ENCODE assay signal across 15 mouse cellular contexts in the genomic region with DNA sequence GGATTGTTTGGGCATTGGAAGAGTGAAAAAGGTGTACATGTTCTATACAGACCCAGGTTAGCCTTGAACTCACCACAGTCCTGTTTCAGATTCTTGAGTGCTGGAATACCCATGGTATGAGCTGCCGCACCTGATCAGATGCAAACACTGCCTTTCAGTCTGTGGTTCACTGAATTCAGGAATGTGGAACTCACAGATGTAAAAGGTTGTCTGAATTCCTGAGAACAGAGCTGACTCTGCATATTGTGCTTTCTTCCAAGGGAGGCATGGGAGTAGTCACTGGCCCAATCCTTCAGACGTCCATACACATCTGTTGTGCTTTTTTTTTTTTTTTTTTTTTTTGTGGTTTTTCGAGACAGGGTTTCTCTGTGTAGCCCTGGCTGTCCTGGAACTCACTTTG.
"Had no signal": no experiment of that assay in that cellular context is flagged by ENCODE, and none has a peak within 500 bp of the region (broad histone marks: within the 10 kb centered on the region; RNA-seq: fewer than 3 reads in every experiment).

No protein-coding gene starts in this region.

- ATAC-seq: midbrain, embryonic 13.5 days; midbrain, embryonic 15.5 days had no signal

- H3K27ac ChIP-seq: midbrain, embryonic 10.5 days; midbrain, embryonic 13.5 days; midbrain, embryonic 15.5 days; neural tube, embryonic 13.5 days; stomach, embryonic 15.5 days; stomach, postnatal 0 days had no signal

- DNase-seq: lung, adult 18-20 months; lung, embryonic 14.5 days; lung, postnatal 10 days; lung, postnatal 4 days; right cerebral cortex, postnatal 14 days; thymus, adult 2 months; thymus, postnatal 25 days; thymus, postnatal 4 days had no signal

- H3K36me3 ChIP-seq: midbrain, embryonic 10.5 days; midbrain, embryonic 13.5 days; midbrain, embryonic 15.5 days; neural tube, embryonic 13.5 days; stomach, embryonic 15.5 days had no signal

- H3K4me3 ChIP-seq: midbrain, embryonic 10.5 days; midbrain, embryonic 13.5 days; midbrain, embryonic 15.5 days; myocyte; neural tube, embryonic 13.5 days; stomach, embryonic 15.5 days had no signal

- H3K4me2 ChIP-seq: lung, embryonic 14.5 days; midbrain, embryonic 13.5 days; midbrain, embryonic 15.5 days; neural tube, embryonic 13.5 days; stomach, embryonic 15.5 days had no signal

- H3K9ac ChIP-seq: lung, embryonic 14.5 days; midbrain, embryonic 13.5 days; midbrain, embryonic 15.5 days; neural tube, embryonic 13.5 days; stomach, embryonic 15.5 days had no signal

- H3K9me3 ChIP-seq: midbrain, embryonic 10.5 days; midbrain, embryonic 13.5 days; midbrain, embryonic 15.5 days; stomach, embryonic 15.5 days had no signal

- H3K27me3 ChIP-seq: midbrain, embryonic 13.5 days; midbrain, embryonic 15.5 days; neural tube, embryonic 13.5 days; stomach, embryonic 15.5 days had no signal

- H3K4me1 ChIP-seq: midbrain, embryonic 10.5 days; midbrain, embryonic 13.5 days; midbrain, embryonic 15.5 days; neural tube, embryonic 13.5 days; stomach, embryonic 15.5 days had no signal
